Comparison of ENCODE assay signal across 8 mouse cellular contexts in genomic region chr11:75452812-75453557, GRCm38 (mm10). TPM values are rescaled to one million over a fixed set of nuclear protein-coding genes. Genes with fewer than 3 reads are reported as not detected.
DNase-seq lines count a peak whose midpoint lies in the region; ATAC-seq and TF ChIP-seq lines count a peak whose summit lies in the region.
"Had no signal": no experiment of that assay in that cellular context is flagged by ENCODE, and none has a peak within 500 bp of the region (broad histone marks: within the 10 kb centered on the region; RNA-seq: fewer than 3 reads in every experiment).

No protein-coding gene starts in this region.

- peak overlapping the region; percentile 97 for H3K4me2 ChIP-seq in kidney, embryonic 15.5 days
- H3K4me2 ChIP-seq in hindbrain, postnatal 0 days (ENCODE audit: low read depth, low read length) = 0 out of 2 replicates have a peak overlapping the region, but pooled peaks have one; percentile 85
- H3K4me2 ChIP-seq in midbrain, embryonic 12.5 days (replicated peaks) = peak overlapping the region; percentile 93

- peak overlapping the region; percentile 76; the same call in 1 of the 2 replicates for H3K4me3 ChIP-seq in kidney, embryonic 15.5 days (replicated peaks)
- H3K4me3 ChIP-seq in embryonic facial prominence, embryonic 10.5 days = peak overlapping the region; percentile 85; the same call in 1 of the 2 replicates
- no peak overlapping the region for H3K4me3 ChIP-seq in hindbrain, postnatal 0 days (ENCODE audit: low read length)
- no peak overlapping the region for H3K4me3 ChIP-seq in midbrain, embryonic 12.5 days

- WGBS in kidney, embryonic 15.5 days = 94% methylated on average over 31 of the region's 31 CpGs
- 92% methylated on average over 31 of the region's 31 CpGs for WGBS in embryonic facial prominence, embryonic 10.5 days
- WGBS in hindbrain, postnatal 0 days = 92% methylated on average over 31 of the region's 31 CpGs
- 93% methylated on average over 31 of the region's 31 CpGs for WGBS in midbrain, embryonic 12.5 days

- no peak for DNase-seq in kidney, postnatal 36 days
- DNase-seq in embryonic facial prominence, embryonic 10.5 days (ENCODE audit: low spot score) = no peak
- no peak for DNase-seq in hindbrain, postnatal 0 days (ENCODE audit: low spot score)
- DNase-seq in left cerebral cortex, adult 9 months (ENCODE audit: low spot score in 2 of 2) = no peak
- DNase-seq: heart, postnatal 4 days had no signal

- no peak for ATAC-seq in kidney, embryonic 15.5 days (replicated peaks; ENCODE audit: low FRiP score)
- ATAC-seq in hindbrain, postnatal 0 days = no peak
- no peak for ATAC-seq in midbrain, embryonic 12.5 days (ENCODE audit: low FRiP score, low read depth)
- no peak for ATAC-seq in erythroid progenitor cell, adult 5-6 weeks (replicated peaks; ENCODE audit: low FRiP score, poor library complexity, severe bottlenecking)

- no peaks in the 10 kb centered on the region for H3K27me3 ChIP-seq in kidney, embryonic 15.5 days
- H3K27me3 ChIP-seq in embryonic facial prominence, embryonic 10.5 days (replicated peaks; ENCODE audit: low read depth, poor library complexity, severe bottlenecking) = peaks cover 15% of the 10 kb centered on the region
- no peaks in the 10 kb centered on the region for H3K27me3 ChIP-seq in hindbrain, postnatal 0 days (ENCODE audit: insufficient read depth, low read length)
- peaks cover 8% of the 10 kb centered on the region for H3K27me3 ChIP-seq in midbrain, embryonic 12.5 days

- no peak overlapping the region for H3K27ac ChIP-seq in kidney, embryonic 15.5 days
- no peak overlapping the region for H3K27ac ChIP-seq in embryonic facial prominence, embryonic 10.5 days (replicated peaks)
- H3K27ac ChIP-seq in hindbrain, postnatal 0 days = no peak overlapping the region
- no peak overlapping the region for H3K27ac ChIP-seq in midbrain, embryonic 12.5 days (replicated peaks)

- H3K9ac ChIP-seq in kidney, embryonic 15.5 days = no peak overlapping the region
- H3K9ac ChIP-seq in hindbrain, postnatal 0 days (replicated peaks; ENCODE audit: low read length) = no peak overlapping the region
- peak overlapping the region; percentile 67; the same call in 1 of the 2 replicates for H3K9ac ChIP-seq in midbrain, embryonic 12.5 days (replicated peaks)

- H3K36me3 ChIP-seq in kidney, embryonic 15.5 days = peaks cover 24% of the 10 kb centered on the region
- peaks cover 29% of the 10 kb centered on the region for H3K36me3 ChIP-seq in embryonic facial prominence, embryonic 10.5 days (replicated peaks)
- peaks cover 12% of the 10 kb centered on the region; the same call in 1 of the 2 replicates for H3K36me3 ChIP-seq in hindbrain, postnatal 0 days (ENCODE audit: insufficient read depth, low read length)
- peaks cover 18% of the 10 kb centered on the region for H3K36me3 ChIP-seq in midbrain, embryonic 12.5 days

- H3K4me1 ChIP-seq in kidney, embryonic 15.5 days = peaks cover 34% of the 10 kb centered on the region
- H3K4me1 ChIP-seq in embryonic facial prominence, embryonic 10.5 days = peaks cover 33% of the 10 kb centered on the region
- peaks cover 10% of the 10 kb centered on the region; the same call in 1 of the 2 replicates for H3K4me1 ChIP-seq in hindbrain, postnatal 0 days (ENCODE audit: insufficient read depth, low read length)
- H3K4me1 ChIP-seq in midbrain, embryonic 12.5 days = peaks cover 20% of the 10 kb centered on the region

- TF ChIP-seq CTCF in hindbrain, postnatal 0 days (IDR thresholded peaks at IDR 0.05; ENCODE audit: low read depth) = no peak

- H3K9me3 ChIP-seq in kidney, embryonic 15.5 days (replicated peaks) = no peaks in the 10 kb centered on the region
- no peaks in the 10 kb centered on the region for H3K9me3 ChIP-seq in embryonic facial prominence, embryonic 10.5 days
- no peaks in the 10 kb centered on the region for H3K9me3 ChIP-seq in hindbrain, postnatal 0 days (ENCODE audit: low read length)
- no peaks in the 10 kb centered on the region for H3K9me3 ChIP-seq in midbrain, embryonic 12.5 days

RNA-seq across cellular contexts. Expression of gene Wdr81, which starts 1.5 kb away (rescaled TPM):
- 5.0 and 6.2 TPM in 2 replicates for polyA plus RNA-seq in kidney, embryonic 15.5 days (2015; fragmentation: Nextera tagmentation; extraction: Ambion mirVana)
- 6.0 and 6.8 TPM in 2 replicates for polyA plus RNA-seq in embryonic facial prominence, embryonic 10.5 days (2016; fragmentation: Nextera tagmentation; extraction: Ambion mirVana)
- total RNA-seq in hindbrain, postnatal 0 days (2014; rRNA removed) = 19.4 and 20.4 TPM in 2 replicates
- polyA plus RNA-seq in hindbrain, postnatal 0 days (2015; fragmentation: Nextera tagmentation; extraction: Ambion mirVana) = 3.9 and 4.1 TPM in 2 replicates
- 8.6 and 9.4 TPM in 2 replicates for polyA plus RNA-seq in midbrain, embryonic 12.5 days (2016; fragmentation: Nextera tagmentation; extraction: Ambion mirVana)
- 39.0 and 53.3 TPM in 2 replicates for total RNA-seq in erythroid progenitor cell, adult 5-6 weeks (2015; ENCODE audit: low replicate concordance)
- total RNA-seq in erythroid progenitor cell, adult 5-6 weeks (2017; ENCODE audit: low replicate concordance) = 45.6 and 48.8 TPM in 2 replicates

RNA-seq across cellular contexts. Expression of gene Tlcd2, which starts 8.5 kb away (rescaled TPM):
- polyA plus RNA-seq in kidney, embryonic 15.5 days (2015; fragmentation: Nextera tagmentation; extraction: Ambion mirVana) = 22.6 and 24.5 TPM in 2 replicates
- polyA plus RNA-seq in embryonic facial prominence, embryonic 10.5 days (2016; fragmentation: Nextera tagmentation; extraction: Ambion mirVana) = 11.1 and 12.7 TPM in 2 replicates
- total RNA-seq in hindbrain, postnatal 0 days (2014; rRNA removed) = 1.0 and 3.4 TPM in 2 replicates
- 1.5 and 1.6 TPM in 2 replicates for polyA plus RNA-seq in hindbrain, postnatal 0 days (2015; fragmentation: Nextera tagmentation; extraction: Ambion mirVana)
- polyA plus RNA-seq in midbrain, embryonic 12.5 days (2016; fragmentation: Nextera tagmentation; extraction: Ambion mirVana) = 5.9 and 9.1 TPM in 2 replicates
- total RNA-seq in erythroid progenitor cell, adult 5-6 weeks (2015; ENCODE audit: low replicate concordance) = 1.8 and 6.7 TPM in 2 replicates
- 1.0 and 17.8 TPM in 2 replicates for total RNA-seq in erythroid progenitor cell, adult 5-6 weeks (2017; ENCODE audit: low replicate concordance)

RNA-seq across cellular contexts. Expression of gene Serpinf2, which starts 13.6 kb away (rescaled TPM):
- 35.4 and 47.2 TPM in 2 replicates for polyA plus RNA-seq in kidney, embryonic 15.5 days (2015; fragmentation: Nextera tagmentation; extraction: Ambion mirVana)
- not detected in 2 replicates for polyA plus RNA-seq in embryonic facial prominence, embryonic 10.5 days (2016; fragmentation: Nextera tagmentation; extraction: Ambion mirVana)
- total RNA-seq in hindbrain, postnatal 0 days (2014; rRNA removed) = 0.05 TPM in 1 of 2 replicates, not detected in the other
- not detected in 2 replicates for polyA plus RNA-seq in hindbrain, postnatal 0 days (2015; fragmentation: Nextera tagmentation; extraction: Ambion mirVana)
- polyA plus RNA-seq in midbrain, embryonic 12.5 days (2016; fragmentation: Nextera tagmentation; extraction: Ambion mirVana) = 0.16 TPM in 1 of 2 replicates, not detected in the other
- 2.2 TPM in 1 of 2 replicates, not detected in the other for total RNA-seq in erythroid progenitor cell, adult 5-6 weeks (2015; ENCODE audit: low replicate concordance)
- 0.98 and 1.5 TPM in 2 replicates for total RNA-seq in erythroid progenitor cell, adult 5-6 weeks (2017; ENCODE audit: low replicate concordance)

RNA-seq across cellular contexts. Expression of gene Serpinf1, which starts 30.5 kb away (rescaled TPM):
- polyA plus RNA-seq in kidney, embryonic 15.5 days (2015; fragmentation: Nextera tagmentation; extraction: Ambion mirVana) = 129 and 140 TPM in 2 replicates
- polyA plus RNA-seq in embryonic facial prominence, embryonic 10.5 days (2016; fragmentation: Nextera tagmentation; extraction: Ambion mirVana) = 211 and 216 TPM in 2 replicates
- 56.6 and 57.6 TPM in 2 replicates for total RNA-seq in hindbrain, postnatal 0 days (2014; rRNA removed)
- polyA plus RNA-seq in hindbrain, postnatal 0 days (2015; fragmentation: Nextera tagmentation; extraction: Ambion mirVana) = 41.5 and 47.1 TPM in 2 replicates
- polyA plus RNA-seq in midbrain, embryonic 12.5 days (2016; fragmentation: Nextera tagmentation; extraction: Ambion mirVana) = 45.8 and 73.3 TPM in 2 replicates
- total RNA-seq in erythroid progenitor cell, adult 5-6 weeks (2015; ENCODE audit: low replicate concordance) = 2.9 and 26.0 TPM in 2 replicates
- total RNA-seq in erythroid progenitor cell, adult 5-6 weeks (2017; ENCODE audit: low replicate concordance) = 2.2 TPM in 1 of 2 replicates, not detected in the other

RNA-seq across cellular contexts. Expression of gene Prpf8, which starts 33.6 kb away (rescaled TPM):
- 54.6 and 61.7 TPM in 2 replicates for polyA plus RNA-seq in kidney, embryonic 15.5 days (2015; fragmentation: Nextera tagmentation; extraction: Ambion mirVana)
- 74.0 and 76.5 TPM in 2 replicates for polyA plus RNA-seq in embryonic facial prominence, embryonic 10.5 days (2016; fragmentation: Nextera tagmentation; extraction: Ambion mirVana)
- 118 and 126 TPM in 2 replicates for total RNA-seq in hindbrain, postnatal 0 days (2014; rRNA removed)
- polyA plus RNA-seq in hindbrain, postnatal 0 days (2015; fragmentation: Nextera tagmentation; extraction: Ambion mirVana) = 25.9 and 29.4 TPM in 2 replicates
- polyA plus RNA-seq in midbrain, embryonic 12.5 days (2016; fragmentation: Nextera tagmentation; extraction: Ambion mirVana) = 78.5 and 81.6 TPM in 2 replicates
- 69.6 and 70.0 TPM in 2 replicates for total RNA-seq in erythroid progenitor cell, adult 5-6 weeks (2015; ENCODE audit: low replicate concordance)
- 53.6 and 56.5 TPM in 2 replicates for total RNA-seq in erythroid progenitor cell, adult 5-6 weeks (2017; ENCODE audit: low replicate concordance)

Comparison
In these comparisons a context has a peak if more than half of its experiments do, and no peak if none do; other contexts are left out.
1. H3K4me3 ChIP-seq: peak in kidney, embryonic 15.5 days (single experiment) and embryonic facial prominence, embryonic 10.5 days (single experiment); none in hindbrain, postnatal 0 days (single experiment) and midbrain, embryonic 12.5 days (single experiment).
2. RNA of gene Serpinf2, which starts 13.6 kb away (polyA plus RNA-seq): 35.4 to 47.2 TPM in kidney, embryonic 15.5 days; 0.16 TPM in midbrain, embryonic 12.5 days, not detected in hindbrain, postnatal 0 days and not detected in embryonic facial prominence, embryonic 10.5 days; every median in the first group is over 10 times any median in the second.
3. Peak in every context shown above with its lines, with median percentiles within 50 percentile points of each other: H3K4me2 ChIP-seq.